Mouse (Mus musculus) erythroblast, embryonic 14.5 days (primary cell): ENCODE data around the gene Zfp746. TPM values are rescaled to one million over a fixed set of nuclear protein-coding genes. Genes with fewer than 3 reads are reported as not detected.
"Not testable (repeated sequence)": the region's sequence is repeated elsewhere in the genome, so short reads cannot be mapped to it uniquely, and the experiment has no call there.

ENCODE experiments used
- H3K27me3 ChIP-seq: 2 replicates; pipeline ENCODE4 v1.6.1; 2012; ENCODE audit warnings: inconsistent platforms; ENCODE audit not compliant: control insufficient read depth
- H3K36me3 ChIP-seq: 2 replicates; pipeline ENCODE4 v1.6.1; 2012; ENCODE audit warnings: mild to moderate bottlenecking, inconsistent platforms; ENCODE audit not compliant: control insufficient read depth
- H3K4me1 ChIP-seq: 2 replicates; pipeline ENCODE4 v1.6.1; 2012; ENCODE audit warnings: inconsistent platforms; ENCODE audit not compliant: control insufficient read depth
- H3K4me3 ChIP-seq: replicated peaks from 2 replicates; pipeline ENCODE3; 2012; ENCODE audit warnings: moderate library complexity, mild to moderate bottlenecking, inconsistent platforms
- H3K9me3 ChIP-seq: 2 replicates; pipeline ENCODE4 v1.6.1; 2012; ENCODE audit warnings: low read length, inconsistent platforms, mixed read lengths; ENCODE audit not compliant: control insufficient read depth
- GATA1 ChIP-seq: IDR thresholded peaks from 2 replicates; pipeline ENCODE4 v1.6.1; 2012; ENCODE audit warnings: low read length, inconsistent platforms, mixed read lengths
- TAL1 ChIP-seq: IDR thresholded peaks from 3 replicates; pipeline ENCODE4 v1.6.1; 2012; ENCODE audit warnings: low read length, inconsistent platforms, mixed read lengths
- polyA plus RNA-seq: library from polyadenylated mRNA; stranded (reverse); fragments of >175 nt; gene quantifications from 2 replicates; pipeline ENCODE4 v1.2.3, GENCODE M21; 2012

Gene Zfp746
- 0.43 and 0.51 TPM in 2 replicates for polyA plus RNA-seq

DNA sequence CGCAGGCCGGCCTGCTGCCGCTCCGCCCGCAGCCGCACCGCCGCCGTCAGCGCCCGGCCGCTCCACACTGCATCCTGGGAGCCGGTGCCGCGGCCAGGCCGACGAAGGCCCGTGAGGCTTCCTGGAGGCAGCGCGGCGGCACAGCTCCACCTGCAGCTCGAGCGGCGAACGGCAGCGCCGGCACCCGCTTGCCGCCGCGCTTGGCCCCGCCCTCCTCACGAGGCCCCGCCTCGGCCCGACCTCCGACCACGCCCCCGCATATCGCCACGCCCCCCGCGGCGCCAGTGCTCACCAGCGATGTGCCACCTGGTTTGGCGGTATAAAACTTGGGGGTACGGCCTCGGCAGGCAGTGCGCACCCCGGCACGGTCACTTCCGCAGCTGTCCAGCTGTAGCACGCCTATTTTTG lies at the start of gene Zfp746:
Gene Zfp746 (minus strand): TSS at position 123 of the 408 bp plus-strand sequence.
- peaks cover 31% of the 10 kb centered on the region for H3K4me1 ChIP-seq
- no peaks in the 10 kb centered on the region for H3K9me3 ChIP-seq
- H3K27me3 ChIP-seq: no peaks in the 10 kb centered on the region
- TF ChIP-seq TAL1: no peak
- TF ChIP-seq GATA1: no peak
- peaks cover 22% of the 10 kb centered on the region for H3K36me3 ChIP-seq
- peak within 1 kb of the TSS; percentile 81 for H3K4me3 ChIP-seq

DNA sequence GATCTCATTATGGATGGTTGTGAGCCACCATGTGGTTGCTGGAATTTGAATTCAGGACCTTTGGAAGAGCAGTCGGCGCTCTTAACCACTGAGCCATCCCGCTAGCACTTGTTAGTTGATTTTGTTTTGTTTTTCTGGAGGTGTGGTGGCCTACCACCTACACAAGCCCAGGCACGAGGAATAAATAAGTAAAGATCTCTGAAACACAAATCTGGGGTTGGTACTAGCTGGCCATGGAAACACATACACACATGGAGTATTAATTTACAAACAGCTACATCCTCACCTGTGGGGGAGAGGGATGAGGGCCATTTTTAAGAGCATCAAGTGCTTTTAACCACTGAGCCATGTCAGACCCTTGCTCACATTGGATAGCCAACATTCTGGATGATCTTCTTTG lies 34.7 kb upstream of the Zfp746 start:
- not testable (repeated sequence) for H3K36me3 ChIP-seq, H3K4me1 ChIP-seq, H3K4me3 ChIP-seq, H3K27me3 ChIP-seq, H3K9me3 ChIP-seq

DNA sequence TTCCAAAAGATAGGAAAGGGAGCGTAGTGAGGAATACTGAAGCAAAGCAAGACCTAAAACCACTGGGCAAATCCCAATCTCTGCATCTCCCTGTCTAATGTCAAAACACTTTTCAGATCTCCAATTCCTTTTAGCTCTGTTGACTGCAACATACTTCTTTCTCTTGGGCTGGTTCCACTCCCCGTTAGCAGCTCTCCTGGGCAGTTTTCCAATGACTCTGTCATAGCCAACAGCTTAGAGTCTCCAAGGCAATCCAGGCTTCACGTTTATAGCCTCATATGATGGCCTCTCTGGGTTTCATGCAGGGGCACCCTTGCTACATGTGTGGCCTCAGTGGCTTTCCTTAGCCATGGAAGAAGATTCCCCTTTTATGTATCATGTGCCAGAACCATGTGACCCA lies 29.6 kb upstream of the Zfp746 start:
- Histone ChIP-seq H3K27me3 (no peaks in the 10 kb centered on the region), H3K4me3 (no peak overlapping the region), H3K9me3 (no peaks in the 10 kb centered on the region), H3K36me3 (no peaks in the 10 kb centered on the region), H3K4me1 (no peaks in the 10 kb centered on the region)
- TF ChIP-seq TAL1 (no peak), GATA1 (no peak)

DNA sequence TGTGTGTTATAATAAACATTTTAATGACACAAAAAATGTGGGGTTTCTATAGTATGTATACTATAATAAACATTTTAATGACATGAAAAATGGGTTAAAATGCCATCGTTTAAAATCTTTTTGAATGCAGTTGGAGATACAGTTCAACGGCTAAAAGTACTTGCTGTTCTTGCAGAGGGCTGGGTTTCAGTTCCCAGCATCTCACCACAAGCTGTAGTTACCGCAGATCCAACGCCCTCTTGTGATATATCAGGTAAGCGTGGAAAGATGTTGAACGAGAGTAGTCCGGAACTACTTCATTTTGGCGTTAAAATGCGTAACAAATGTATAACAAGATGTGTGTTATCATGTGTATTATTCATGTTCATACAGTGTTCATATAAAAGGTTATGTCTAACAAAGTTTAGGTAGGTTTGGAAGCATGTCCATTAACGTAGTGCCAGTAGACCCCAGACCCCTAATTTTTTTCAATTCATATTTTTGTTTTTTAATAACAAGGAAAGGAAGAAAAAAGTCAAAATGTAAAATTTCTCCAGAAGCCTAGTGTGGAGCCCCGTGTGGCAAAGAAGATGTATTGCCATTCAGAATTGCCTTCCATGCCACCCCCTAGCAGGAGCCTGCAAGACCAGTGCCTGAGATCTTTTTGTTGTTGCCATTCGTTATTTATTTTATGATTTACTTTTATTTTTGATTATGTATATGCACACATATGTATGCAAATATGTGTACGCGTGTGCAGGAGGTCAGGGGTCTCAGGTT lies 743 bp upstream of the Zfp746 start:
- H3K4me3 ChIP-seq: peak overlapping the region; percentile 81
- H3K27me3 ChIP-seq: no peaks in the 10 kb centered on the region
- peaks cover 31% of the 10 kb centered on the region for H3K4me1 ChIP-seq
- peaks cover 15% of the 10 kb centered on the region for H3K36me3 ChIP-seq
- H3K9me3 ChIP-seq: no peaks in the 10 kb centered on the region
- TF ChIP-seq TAL1: no peak
- TF ChIP-seq GATA1: no peak

DNA sequence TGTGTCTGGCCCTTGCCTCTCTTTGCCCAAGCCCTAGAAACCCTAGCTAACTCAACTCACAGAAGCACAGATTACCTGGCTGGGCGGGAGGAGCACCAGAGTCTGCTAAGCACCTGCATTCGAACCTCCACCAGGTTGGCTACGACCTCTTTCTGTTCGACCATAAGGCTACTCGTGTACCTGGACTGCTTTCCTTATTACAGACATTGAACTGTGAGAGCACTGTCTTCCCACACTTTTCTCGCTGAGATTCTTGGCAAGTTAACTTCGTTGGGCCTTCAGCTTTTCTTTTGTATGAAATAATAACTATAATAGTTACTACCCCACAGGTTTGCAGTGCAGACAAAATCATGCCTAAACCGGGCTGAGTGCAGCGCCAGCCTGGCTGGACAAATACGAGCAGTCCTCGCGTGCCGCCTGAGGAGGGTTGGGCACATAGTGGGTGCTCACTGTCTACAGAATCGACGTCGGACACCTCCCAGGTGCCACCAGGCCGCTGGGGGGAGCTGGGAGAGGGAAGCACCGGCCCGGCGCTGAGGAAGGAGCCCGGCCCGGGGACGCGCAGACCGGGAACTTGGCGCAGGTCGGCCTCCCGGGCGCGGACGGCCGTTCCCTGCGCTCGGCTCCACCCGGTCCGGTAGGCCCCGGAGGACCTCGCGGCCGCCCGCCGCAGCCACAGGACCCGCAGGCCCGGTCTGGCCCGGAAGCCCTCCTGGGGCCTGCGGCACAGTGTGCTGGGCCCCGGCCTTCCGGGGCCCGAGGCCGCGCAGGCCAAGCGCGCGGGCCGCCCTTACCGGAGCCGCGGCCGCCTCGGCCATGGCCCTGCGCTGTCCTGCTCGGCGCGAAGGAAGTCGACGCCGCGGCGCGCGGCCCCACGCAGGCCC lies 630 bp downstream of the Zfp746 start:
- no peak for TF ChIP-seq TAL1
- TF ChIP-seq GATA1: no peak
- Histone ChIP-seq H3K4me1 (peaks cover 31% of the 10 kb centered on the region), H3K4me3 (peak overlapping the region; percentile 81), H3K27me3 (no peaks in the 10 kb centered on the region), H3K36me3 (peaks cover 29% of the 10 kb centered on the region), H3K9me3 (no peaks in the 10 kb centered on the region)

DNA sequence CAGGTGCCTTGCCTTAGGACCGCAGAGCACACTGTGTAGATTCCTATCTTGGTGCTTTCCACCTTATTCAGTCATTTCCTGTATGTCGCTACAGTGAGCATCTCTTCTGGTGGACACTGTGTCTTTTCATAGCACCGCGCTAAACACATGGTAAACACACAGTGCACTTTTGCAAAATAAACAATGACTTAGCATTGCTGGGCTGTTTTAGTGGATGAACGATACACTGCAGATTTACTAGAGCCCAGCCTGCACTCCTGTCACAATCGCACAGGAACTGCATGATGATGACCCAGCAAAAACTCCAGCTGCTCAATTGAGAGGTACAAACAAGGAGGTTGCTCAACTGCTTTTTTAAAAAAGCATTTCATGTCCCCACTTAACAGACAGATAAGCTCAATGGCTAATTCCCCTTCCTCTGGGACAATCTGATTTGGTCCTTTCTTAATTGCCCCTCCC lies 2.6 kb downstream of the Zfp746 start:
- no peak overlapping the region for H3K4me3 ChIP-seq

DNA sequence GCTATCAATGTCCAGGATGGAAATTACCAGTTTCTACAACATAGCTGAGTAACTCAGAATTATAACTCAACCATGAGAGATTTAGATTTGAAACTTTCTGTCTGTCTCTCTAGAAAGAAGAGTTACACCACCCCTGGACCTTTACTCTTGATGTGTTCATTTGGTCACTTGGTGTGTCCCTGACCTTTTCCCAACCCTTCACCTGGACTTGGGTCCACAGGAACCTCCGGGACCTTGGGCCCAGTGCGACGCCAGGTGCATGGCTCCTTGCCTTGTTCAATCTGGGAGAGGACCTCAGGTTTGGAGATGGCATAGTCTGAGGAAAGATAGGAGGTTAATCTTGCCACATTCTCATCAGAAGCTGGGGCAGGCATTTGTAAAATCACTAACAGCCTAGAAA lies 4.4 kb downstream of the Zfp746 start:
- H3K36me3 ChIP-seq: peaks cover 60% of the 10 kb centered on the region
- TF ChIP-seq GATA1: no peak
- TF ChIP-seq TAL1: no peak
- no peaks in the 10 kb centered on the region for H3K9me3 ChIP-seq
- peaks cover 29% of the 10 kb centered on the region for H3K4me1 ChIP-seq
- no peaks in the 10 kb centered on the region for H3K27me3 ChIP-seq
- no peak overlapping the region for H3K4me3 ChIP-seq

More for the DNA sequence above, 2.6 kb downstream of the Zfp746 start:
- no peak for TF ChIP-seq TAL1
- TF ChIP-seq GATA1: no peak
- peaks cover 47% of the 10 kb centered on the region for H3K36me3 ChIP-seq
- no peaks in the 10 kb centered on the region for H3K27me3 ChIP-seq
- peaks cover 31% of the 10 kb centered on the region for H3K4me1 ChIP-seq
- H3K9me3 ChIP-seq: no peaks in the 10 kb centered on the region

DNA sequence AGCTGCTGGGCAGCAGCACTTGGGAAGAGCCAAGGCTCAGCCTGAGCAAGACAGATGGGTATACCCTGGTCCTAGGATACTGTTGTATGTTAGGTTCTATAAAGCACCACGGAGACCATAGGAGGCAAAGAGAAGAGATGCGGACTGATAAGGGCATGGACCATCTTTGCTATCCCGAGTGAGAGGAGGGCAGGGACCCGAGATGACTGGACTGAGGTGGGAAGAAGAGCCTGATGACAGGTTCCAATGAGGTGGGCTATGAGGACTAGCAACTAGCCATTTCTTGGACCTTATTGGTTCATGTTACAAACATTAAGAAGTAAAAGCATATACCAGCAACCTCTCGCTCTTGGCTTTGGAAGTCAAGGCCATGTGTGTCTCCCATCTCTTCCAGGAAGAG lies 5.4 kb downstream of the Zfp746 start:
- H3K36me3 ChIP-seq: peaks cover 65% of the 10 kb centered on the region
- TF ChIP-seq TAL1 (no peak), GATA1 (no peak)
- no peaks in the 10 kb centered on the region for H3K27me3 ChIP-seq
- H3K9me3 ChIP-seq: no peaks in the 10 kb centered on the region
- no peak overlapping the region for H3K4me3 ChIP-seq
- H3K4me1 ChIP-seq: peaks cover 24% of the 10 kb centered on the region

DNA sequence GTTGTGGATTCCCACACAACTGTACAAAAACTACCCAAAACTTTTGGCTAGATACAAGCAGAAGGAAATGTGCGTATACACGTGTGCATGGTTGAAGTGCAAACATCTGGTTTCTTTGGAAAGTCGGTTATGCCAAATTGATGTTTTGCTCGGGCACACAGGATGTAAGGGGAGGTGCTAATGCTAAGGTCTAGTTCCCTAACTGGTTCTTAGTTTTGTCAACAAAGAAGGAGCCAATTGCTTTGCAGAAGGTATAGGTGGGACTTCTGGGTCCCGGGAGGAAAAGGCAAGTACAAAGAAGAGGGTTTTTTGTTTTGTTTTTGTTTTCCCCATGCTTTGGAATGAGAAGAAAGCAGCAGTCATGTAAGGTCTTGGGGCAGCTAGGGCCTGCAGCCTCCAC lies 13.1 kb downstream of the Zfp746 start:
- Histone ChIP-seq H3K4me3 (no peak overlapping the region), H3K4me1 (no peaks in the 10 kb centered on the region), H3K9me3 (no peaks in the 10 kb centered on the region), H3K36me3 (peaks cover 30% of the 10 kb centered on the region), H3K27me3 (no peaks in the 10 kb centered on the region)
- TF ChIP-seq GATA1 (no peak), TAL1 (no peak)
